Mouse (Mus musculus): Measurements from ENCODE around the gene Dctpp1.

Dctpp1 gene

GRCm38 (mm10) chr7:127210266-127210665, 50.2 kb downstream of the Dctpp1 start:
- DNase-seq (ENCODE audit: low spot score in 2 of 2): no peak

GRCm38 (mm10) chr7:127209851-127210250, 50.7 kb downstream of the Dctpp1 start:
- DNase-seq (ENCODE audit: low spot score in 2 of 2): no peak

DNA sequence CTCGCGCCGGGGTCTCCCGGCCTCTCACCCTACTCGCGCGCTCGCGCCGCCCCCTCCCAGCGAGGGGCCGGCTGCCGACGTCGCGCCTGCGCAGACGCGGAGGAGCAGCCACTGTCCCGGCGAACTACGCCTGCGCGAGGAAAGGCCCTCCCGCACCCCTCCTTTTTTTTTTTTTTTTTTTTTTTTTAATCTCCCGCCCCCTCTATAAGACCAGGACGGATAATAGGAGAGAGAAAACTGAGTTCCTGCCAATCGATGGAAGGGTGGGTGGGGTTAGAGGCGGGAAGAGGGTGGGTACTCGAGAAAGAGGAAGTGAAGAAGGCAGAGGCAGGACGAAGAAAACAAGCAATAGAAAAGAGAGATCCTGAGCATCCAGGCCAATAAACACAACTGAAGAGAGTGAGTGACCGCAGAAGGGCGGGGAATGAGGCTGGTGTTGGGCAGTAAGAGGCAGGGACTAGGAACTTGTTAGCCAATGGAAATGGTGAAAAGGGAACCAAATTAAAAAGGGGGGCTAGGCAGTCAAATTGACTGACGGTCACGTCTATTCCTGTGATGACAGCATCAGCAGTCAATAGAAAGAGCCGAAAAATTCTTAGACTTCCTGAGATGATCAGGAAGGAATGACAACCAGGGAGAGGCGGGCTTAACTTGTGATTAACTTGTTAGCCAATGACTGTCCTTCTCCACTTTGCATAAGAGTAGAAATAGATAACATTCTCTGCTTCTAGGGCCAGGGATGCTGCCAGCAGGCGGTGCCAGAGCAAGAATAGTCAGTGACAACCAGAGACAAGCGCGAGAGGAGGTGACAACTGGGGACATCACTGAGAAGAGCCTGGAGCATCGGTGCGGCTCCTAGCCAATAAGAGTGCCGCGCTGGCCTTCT, 51.7 kb downstream of the Dctpp1 start, which contains the start of gene Mylpf:
Gene Mylpf, plus strand, starts transcription at position 338 of the 886 bp plus-strand sequence.
- DNase-seq (ENCODE audit: low spot score in 2 of 2): peak; percentile 79 to 84

- DNase-seq (ENCODE audit: low spot score in 2 of 2): no peak
Measured at GRCm38 (mm10) chr7:127208295-127208552, 52.3 kb downstream of the Dctpp1 start, which contains the start of gene Tbc1d10b. Tbc1d10b (minus strand) TSS chr7:127208468.

- DNase-seq (ENCODE audit: low spot score in 2 of 2): peak; percentile 37 to 50
Measured at GRCm38 (mm10) chr7:127207374-127208294, 52.9 kb downstream of the Dctpp1 start.
